Mouse (Mus musculus): ENCODE results near the gene Cd93. TPM values are rescaled to one million over a fixed set of nuclear protein-coding genes. Genes with fewer than 3 reads are reported as not detected.

Gene Cd93
- polyA plus RNA-seq (2014; fragmentation: Nextera tagmentation; extraction: Ambion mirVana) = 14.0 and 14.6 TPM in 2 replicates

GRCm38 (mm10) chr2:148443249-148443958 lies at the start of gene Cd93:
Cd93 (minus strand) TSS chr2:148443563.
- Histone ChIP-seq H3K27me3 (replicated peaks; ENCODE audit: control insufficient read depth, insufficient read depth, low read length) (no peaks in the 10 kb centered on the region), H3K36me3 (ENCODE audit: control insufficient read depth, insufficient read depth, low read length) (no peaks in the 10 kb centered on the region), H3K9ac (ENCODE audit: low read depth, low read length) (0 out of 2 replicates have a peak within 1 kb of the TSS, but pooled peaks have one; percentile 36), H3K4me1 (ENCODE audit: control insufficient read depth, insufficient read depth, low read length) (no peaks in the 10 kb centered on the region), H3K27ac (replicated peaks; ENCODE audit: low read depth, low read length) (peak within 1 kb of the TSS; percentile 22), H3K4me2 (ENCODE audit: low read depth, low read length) (no peak within 1 kb of the TSS), H3K9me3 (ENCODE audit: control insufficient read depth, low read length) (no peaks in the 10 kb centered on the region), H3K4me3 (ENCODE audit: low read depth, low read length) (peak within 1 kb of the TSS; percentile 10)
- 49% methylated on average over 13 of the region's 13 CpGs for WGBS
- ATAC-seq (ENCODE audit: low read depth) (no peak), DNase-seq (ENCODE audit: low spot score) (peak; percentile 19)

GRCm38 (mm10) chr2:148492108-148492507 lies 48.7 kb upstream of the Cd93 start:
- 65% methylated on average over 4 of the region's 4 CpGs for WGBS
- DNase-seq (ENCODE audit: low spot score) (no peak), ATAC-seq (ENCODE audit: low read depth) (no peak)
- Histone ChIP-seq H3K9ac (ENCODE audit: low read depth, low read length) (no peak overlapping the region), H3K4me1 (ENCODE audit: control insufficient read depth, insufficient read depth, low read length) (no peaks in the 10 kb centered on the region), H3K4me3 (ENCODE audit: low read depth, low read length) (no peak overlapping the region), H3K27me3 (replicated peaks; ENCODE audit: control insufficient read depth, insufficient read depth, low read length) (no peaks in the 10 kb centered on the region), H3K27ac (replicated peaks; ENCODE audit: low read depth, low read length) (no peak overlapping the region), H3K36me3 (ENCODE audit: control insufficient read depth, insufficient read depth, low read length) (no peaks in the 10 kb centered on the region), H3K9me3 (ENCODE audit: control insufficient read depth, low read length) (no peaks in the 10 kb centered on the region), H3K4me2 (ENCODE audit: low read depth, low read length) (no peak overlapping the region)

DNA sequence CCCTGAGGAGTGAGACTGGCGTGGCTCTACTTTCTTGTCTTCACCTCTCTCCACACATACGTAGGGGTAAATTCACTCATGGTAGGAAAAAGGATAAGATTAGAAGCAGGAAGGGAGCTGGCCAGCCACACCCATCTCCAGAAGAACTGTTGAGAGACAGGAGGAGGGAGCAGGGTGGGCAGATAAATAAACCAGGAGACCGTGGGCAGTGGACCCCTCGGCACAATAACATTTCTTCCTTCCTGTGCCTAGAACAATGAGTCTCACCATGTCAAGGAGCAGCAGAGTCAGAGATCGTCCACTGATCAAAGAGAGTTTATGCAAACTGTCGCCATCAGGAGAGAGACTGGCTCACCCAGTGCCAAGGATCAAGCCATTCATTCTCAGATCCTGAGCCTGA lies 46.8 kb upstream of the Cd93 start:
- Histone ChIP-seq H3K27me3 (replicated peaks; ENCODE audit: control insufficient read depth, insufficient read depth, low read length) (no peaks in the 10 kb centered on the region), H3K9me3 (ENCODE audit: control insufficient read depth, low read length) (no peaks in the 10 kb centered on the region), H3K36me3 (ENCODE audit: control insufficient read depth, insufficient read depth, low read length) (no peaks in the 10 kb centered on the region), H3K9ac (ENCODE audit: low read depth, low read length) (no peak overlapping the region), H3K27ac (replicated peaks; ENCODE audit: low read depth, low read length) (no peak overlapping the region), H3K4me3 (ENCODE audit: low read depth, low read length) (no peak overlapping the region), H3K4me2 (ENCODE audit: low read depth, low read length) (no peak overlapping the region), H3K4me1 (ENCODE audit: control insufficient read depth, insufficient read depth, low read length) (no peaks in the 10 kb centered on the region)
- no peak for ATAC-seq (ENCODE audit: low read depth)
- no peak for DNase-seq (ENCODE audit: low spot score)
- 66% methylated on average over 6 of the region's 6 CpGs for WGBS

DNA sequence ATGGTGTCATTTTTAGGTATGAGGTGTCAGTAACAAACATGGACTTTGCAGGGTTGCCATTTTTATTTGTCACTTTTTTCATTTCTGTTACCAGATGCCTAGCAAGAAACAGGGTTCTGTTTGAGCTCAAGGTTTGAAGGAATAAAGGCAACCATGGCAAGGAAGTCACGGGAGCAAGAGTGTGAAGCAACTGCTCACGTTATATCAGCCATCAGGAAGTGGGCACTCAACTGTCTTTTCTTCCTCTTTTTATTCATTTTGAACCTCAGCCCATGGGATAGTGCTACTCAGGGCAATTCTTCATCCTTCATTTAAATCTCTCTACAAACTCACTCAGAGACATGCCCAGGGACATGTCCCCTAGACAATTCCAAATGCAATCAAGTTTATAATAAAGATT lies 45.5 kb upstream of the Cd93 start:
- Histone ChIP-seq H3K4me1 (ENCODE audit: control insufficient read depth, insufficient read depth, low read length) (no peaks in the 10 kb centered on the region), H3K36me3 (ENCODE audit: control insufficient read depth, insufficient read depth, low read length) (no peaks in the 10 kb centered on the region), H3K4me3 (ENCODE audit: low read depth, low read length) (no peak overlapping the region), H3K4me2 (ENCODE audit: low read depth, low read length) (no peak overlapping the region), H3K9me3 (ENCODE audit: control insufficient read depth, low read length) (no peaks in the 10 kb centered on the region), H3K9ac (ENCODE audit: low read depth, low read length) (no peak overlapping the region), H3K27ac (replicated peaks; ENCODE audit: low read depth, low read length) (no peak overlapping the region), H3K27me3 (replicated peaks; ENCODE audit: control insufficient read depth, insufficient read depth, low read length) (no peaks in the 10 kb centered on the region)
- DNase-seq (ENCODE audit: low spot score) = no peak
- WGBS = 85% methylated on average over 2 of the region's 2 CpGs
- ATAC-seq (ENCODE audit: low read depth) = no peak

- WGBS = 93% methylated on average over 4 of the region's 4 CpGs
- DNase-seq (ENCODE audit: low spot score) = no peak
Measured at GRCm38 (mm10) chr2:148485576-148485975, 42.2 kb upstream of the Cd93 start.

GRCm38 (mm10) chr2:148480376-148480775 lies 37.0 kb upstream of the Cd93 start:
- H3K9me3 ChIP-seq (ENCODE audit: control insufficient read depth, low read length) = no peaks in the 10 kb centered on the region
- no peak overlapping the region for H3K4me3 ChIP-seq (ENCODE audit: low read depth, low read length)
- DNase-seq (ENCODE audit: low spot score) = no peak
- no peak overlapping the region for H3K27ac ChIP-seq (replicated peaks; ENCODE audit: low read depth, low read length)
- H3K9ac ChIP-seq (ENCODE audit: low read depth, low read length) = no peak overlapping the region
- no peaks in the 10 kb centered on the region for H3K36me3 ChIP-seq (ENCODE audit: control insufficient read depth, insufficient read depth, low read length)
- WGBS = 85% methylated on average over 8 of the region's 8 CpGs
- H3K4me1 ChIP-seq (ENCODE audit: control insufficient read depth, insufficient read depth, low read length) = no peaks in the 10 kb centered on the region
- ATAC-seq (ENCODE audit: low read depth) = no peak
- no peaks in the 10 kb centered on the region for H3K27me3 ChIP-seq (replicated peaks; ENCODE audit: control insufficient read depth, insufficient read depth, low read length)
- H3K4me2 ChIP-seq (ENCODE audit: low read depth, low read length) = no peak overlapping the region

More at GRCm38 (mm10) chr2:148485576-148485975, 42.2 kb upstream of the Cd93 start:
- Histone ChIP-seq H3K36me3 (ENCODE audit: control insufficient read depth, insufficient read depth, low read length) (no peaks in the 10 kb centered on the region), H3K9ac (ENCODE audit: low read depth, low read length) (no peak overlapping the region), H3K27ac (replicated peaks; ENCODE audit: low read depth, low read length) (no peak overlapping the region), H3K4me1 (ENCODE audit: control insufficient read depth, insufficient read depth, low read length) (no peaks in the 10 kb centered on the region), H3K4me2 (ENCODE audit: low read depth, low read length) (no peak overlapping the region), H3K27me3 (replicated peaks; ENCODE audit: control insufficient read depth, insufficient read depth, low read length) (no peaks in the 10 kb centered on the region), H3K4me3 (ENCODE audit: low read depth, low read length) (no peak overlapping the region), H3K9me3 (ENCODE audit: control insufficient read depth, low read length) (no peaks in the 10 kb centered on the region)
- no peak for ATAC-seq (ENCODE audit: low read depth)

DNA sequence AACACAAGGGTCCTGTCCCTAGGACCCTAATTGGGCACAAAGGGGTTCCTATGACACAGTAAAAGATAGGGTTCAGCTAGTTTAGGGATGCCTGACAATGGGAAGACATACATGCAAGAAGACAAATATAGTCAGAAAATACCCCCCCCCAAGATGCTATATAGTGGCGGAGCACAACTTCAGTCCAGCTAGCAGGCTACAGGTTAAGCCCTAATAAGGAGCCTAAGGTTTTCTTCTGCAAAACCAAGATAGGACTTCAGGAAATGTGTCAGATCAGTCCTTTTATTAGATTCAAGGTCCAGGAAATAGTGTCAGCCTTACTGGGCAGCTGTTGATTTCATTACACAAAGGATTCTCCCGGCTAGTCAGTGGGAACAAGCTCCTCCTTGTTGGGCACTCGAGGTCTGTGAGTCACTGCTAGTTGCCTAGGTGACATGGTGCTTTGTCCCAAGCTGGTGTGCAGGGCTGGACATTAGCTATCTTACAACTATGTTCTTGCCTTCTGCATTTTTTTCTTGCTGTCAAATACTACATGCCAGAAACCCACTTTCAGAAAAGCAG lies 34.9 kb upstream of the Cd93 start:
- WGBS = 36% methylated on average over 3 of the region's 3 CpGs
- H3K9ac ChIP-seq (ENCODE audit: low read depth, low read length) = no peak overlapping the region
- no peaks in the 10 kb centered on the region for H3K9me3 ChIP-seq (ENCODE audit: control insufficient read depth, low read length)
- no peaks in the 10 kb centered on the region for H3K4me1 ChIP-seq (ENCODE audit: control insufficient read depth, insufficient read depth, low read length)
- no peak overlapping the region for H3K27ac ChIP-seq (replicated peaks; ENCODE audit: low read depth, low read length)
- no peak overlapping the region for H3K4me3 ChIP-seq (ENCODE audit: low read depth, low read length)
- H3K4me2 ChIP-seq (ENCODE audit: low read depth, low read length) = no peak overlapping the region
- no peaks in the 10 kb centered on the region for H3K36me3 ChIP-seq (ENCODE audit: control insufficient read depth, insufficient read depth, low read length)
- DNase-seq (ENCODE audit: low spot score) (peak; percentile 61), ATAC-seq (ENCODE audit: low read depth) (no peak)
- H3K27me3 ChIP-seq (replicated peaks; ENCODE audit: control insufficient read depth, insufficient read depth, low read length) = no peaks in the 10 kb centered on the region

- ATAC-seq (ENCODE audit: low read depth) = no peak
- 63% methylated on average over 2 of the region's 2 CpGs for WGBS
- no peak for DNase-seq (ENCODE audit: low spot score)
- Histone ChIP-seq H3K4me2 (ENCODE audit: low read depth, low read length) (no peak overlapping the region), H3K27me3 (replicated peaks; ENCODE audit: control insufficient read depth, insufficient read depth, low read length) (no peaks in the 10 kb centered on the region), H3K9ac (ENCODE audit: low read depth, low read length) (no peak overlapping the region), H3K9me3 (ENCODE audit: control insufficient read depth, low read length) (no peaks in the 10 kb centered on the region), H3K4me1 (ENCODE audit: control insufficient read depth, insufficient read depth, low read length) (no peaks in the 10 kb centered on the region), H3K27ac (replicated peaks; ENCODE audit: low read depth, low read length) (no peak overlapping the region), H3K4me3 (ENCODE audit: low read depth, low read length) (no peak overlapping the region), H3K36me3 (ENCODE audit: control insufficient read depth, insufficient read depth, low read length) (no peaks in the 10 kb centered on the region)
Measured at GRCm38 (mm10) chr2:148477346-148477745, 34.0 kb upstream of the Cd93 start.

DNA sequence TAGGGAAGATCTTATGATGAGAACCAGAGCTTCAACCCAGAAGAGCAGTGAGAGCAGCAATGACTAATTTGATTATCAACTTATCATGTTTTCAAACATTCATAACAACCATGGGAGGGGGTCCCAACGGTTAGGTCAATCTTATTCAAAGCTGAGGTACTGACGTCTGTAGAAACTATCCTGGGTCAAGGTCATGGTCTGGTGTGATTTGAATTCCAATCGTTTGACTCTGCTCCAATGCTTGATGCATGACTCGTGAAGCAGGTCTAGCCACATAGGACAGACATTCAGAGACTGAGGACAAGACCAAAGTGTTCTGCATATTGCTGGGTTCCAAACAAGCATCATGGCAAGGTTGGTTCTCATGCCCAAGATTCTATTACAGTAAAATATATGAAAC lies 33.2 kb upstream of the Cd93 start:
- Histone ChIP-seq H3K9me3 (ENCODE audit: control insufficient read depth, low read length) (no peaks in the 10 kb centered on the region), H3K27ac (replicated peaks; ENCODE audit: low read depth, low read length) (no peak overlapping the region), H3K27me3 (replicated peaks; ENCODE audit: control insufficient read depth, insufficient read depth, low read length) (no peaks in the 10 kb centered on the region), H3K4me2 (ENCODE audit: low read depth, low read length) (no peak overlapping the region), H3K9ac (ENCODE audit: low read depth, low read length) (no peak overlapping the region), H3K4me1 (ENCODE audit: control insufficient read depth, insufficient read depth, low read length) (no peaks in the 10 kb centered on the region), H3K4me3 (ENCODE audit: low read depth, low read length) (no peak overlapping the region), H3K36me3 (ENCODE audit: control insufficient read depth, insufficient read depth, low read length) (no peaks in the 10 kb centered on the region)
- DNase-seq (ENCODE audit: low spot score) = no peak
- 65% methylated on average over 4 of the region's 4 CpGs for WGBS
- ATAC-seq (ENCODE audit: low read depth) = no peak
